In the genomic region with DNA sequence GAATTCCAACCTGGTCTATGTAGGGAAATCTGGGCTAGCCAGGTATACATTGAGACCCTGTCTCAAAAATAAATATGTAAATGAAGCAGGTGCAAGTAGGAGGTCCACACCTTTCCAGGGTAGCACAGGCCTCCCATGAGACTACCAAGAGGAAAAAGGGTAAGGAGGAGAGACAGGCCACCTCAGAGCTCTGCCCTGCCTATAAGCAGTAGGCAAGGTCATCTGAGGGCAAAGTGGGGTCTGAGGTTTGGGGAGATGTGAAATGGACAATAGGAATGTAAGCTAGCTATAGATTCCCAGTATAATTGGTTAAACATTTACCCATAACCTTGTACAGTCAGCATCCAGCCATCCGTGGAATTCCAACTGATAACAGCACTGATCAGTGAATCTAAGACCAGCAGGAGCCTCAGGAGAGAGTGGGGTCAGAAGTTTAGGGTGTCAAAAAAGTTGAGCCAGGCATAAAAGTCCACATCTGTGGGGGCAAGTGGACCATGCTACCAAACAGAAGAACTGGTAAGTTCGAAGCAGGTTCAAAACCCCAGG, we compare ENCODE assay signal across 16 mouse cellular contexts.
"Had no signal": no experiment of that assay in that cellular context is flagged by ENCODE, and none has a peak within 500 bp of the region (broad histone marks: within the 10 kb centered on the region; RNA-seq: fewer than 3 reads in every experiment).

No protein-coding gene starts in this region.

- DNase-seq: kidney, postnatal 14 days; left cerebral cortex, postnatal 4 days; lung, embryonic 14.5 days; lung, postnatal 10 days; lung, postnatal 4 days; retina, postnatal 1 day; right cerebral cortex, postnatal 4 days; thymus, postnatal 4 days had no signal

- H3K4me2 ChIP-seq: limb, embryonic 13.5 days; liver, embryonic 11.5 days; lung, embryonic 14.5 days; midbrain, embryonic 11.5 days; midbrain, embryonic 15.5 days; neural tube, embryonic 12.5 days; stomach, embryonic 15.5 days had no signal

- H3K9ac ChIP-seq: limb, embryonic 13.5 days; lung, embryonic 14.5 days; midbrain, embryonic 15.5 days; neural tube, embryonic 12.5 days; stomach, embryonic 15.5 days had no signal

- H3K27me3 ChIP-seq: limb, embryonic 13.5 days; midbrain, embryonic 15.5 days; neural tube, embryonic 12.5 days; stomach, embryonic 15.5 days had no signal

- H3K4me3 ChIP-seq: limb, embryonic 13.5 days; midbrain, embryonic 15.5 days; neural tube, embryonic 12.5 days; stomach, embryonic 15.5 days had no signal

- H3K27ac ChIP-seq: limb, embryonic 13.5 days; midbrain, embryonic 15.5 days; neural tube, embryonic 12.5 days; stomach, embryonic 15.5 days had no signal

- ATAC-seq: hindbrain, embryonic 16.5 days; inflammation-experienced regulatory T-cells, adult 6 months; midbrain, embryonic 15.5 days had no signal

- H3K4me1 ChIP-seq: limb, embryonic 13.5 days; midbrain, embryonic 15.5 days; neural tube, embryonic 12.5 days; stomach, embryonic 15.5 days had no signal

- H3K9me3 ChIP-seq: limb, embryonic 13.5 days; midbrain, embryonic 15.5 days; neural tube, embryonic 12.5 days; stomach, embryonic 15.5 days had no signal
